7 mouse cellular contexts compared by ENCODE assay signal in the genomic region with DNA sequence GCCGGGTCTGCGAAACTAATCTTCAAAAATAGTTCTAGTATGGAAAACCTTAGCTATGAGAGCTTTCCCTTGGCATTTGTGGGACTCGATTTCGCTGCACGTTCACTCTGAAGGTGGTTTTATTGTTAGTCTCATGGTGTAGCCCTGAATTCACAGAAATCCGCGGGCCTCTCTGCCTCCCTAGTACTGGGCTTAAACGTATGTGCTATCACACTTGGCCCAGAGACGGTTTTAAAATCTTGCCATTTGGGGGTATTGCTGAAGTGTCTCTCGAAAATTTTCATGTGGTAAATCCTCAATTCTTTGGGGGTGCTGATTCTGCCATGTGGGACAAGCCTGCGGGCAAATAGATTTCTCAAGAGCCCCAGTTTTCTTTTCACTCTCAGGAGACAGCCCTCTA. TPM values are rescaled to one million over a fixed set of nuclear protein-coding genes. Genes with fewer than 3 reads are reported as not detected.
DNase-seq lines count a peak whose midpoint lies in the region; ATAC-seq and TF ChIP-seq lines count a peak whose summit lies in the region.

No protein-coding gene starts in this region.

- no peaks in the 10 kb centered on the region for H3K9me3 ChIP-seq in embryonic facial prominence, embryonic 11.5 days (replicated peaks; ENCODE audit: control insufficient read depth, low read length)
- H3K9me3 ChIP-seq in hindbrain, embryonic 14.5 days (ENCODE audit: control insufficient read depth, low read length): no peaks in the 10 kb centered on the region
- H3K9me3 ChIP-seq in midbrain, embryonic 14.5 days (ENCODE audit: control insufficient read depth, low read length): no peaks in the 10 kb centered on the region

- ATAC-seq in embryonic facial prominence, embryonic 11.5 days (replicated peaks; ENCODE audit: insufficient number of reproducible peaks, low FRiP score, low TSS enrichment, low read depth): no peak
- ATAC-seq in hindbrain, embryonic 14.5 days (ENCODE audit: low FRiP score): no peak; the same call in 1 of the 2 replicates
- no peak for ATAC-seq in midbrain, embryonic 14.5 days (ENCODE audit: low FRiP score, low TSS enrichment)

- peak overlapping the region; percentile 65 for H3K4me2 ChIP-seq in embryonic facial prominence, embryonic 11.5 days (ENCODE audit: low read depth, low read length)
- peak overlapping the region; percentile 86 for H3K4me2 ChIP-seq in hindbrain, embryonic 14.5 days (replicated peaks)
- peak overlapping the region; percentile 74 for H3K4me2 ChIP-seq in midbrain, embryonic 14.5 days (ENCODE audit: low read length)

- H3K36me3 ChIP-seq in embryonic facial prominence, embryonic 11.5 days (replicated peaks; ENCODE audit: control insufficient read depth, insufficient read depth, low read depth, low read length): no peaks in the 10 kb centered on the region
- no peaks in the 10 kb centered on the region for H3K36me3 ChIP-seq in hindbrain, embryonic 14.5 days (replicated peaks; ENCODE audit: control insufficient read depth, insufficient read depth)
- no peaks in the 10 kb centered on the region for H3K36me3 ChIP-seq in midbrain, embryonic 14.5 days (ENCODE audit: control insufficient read depth, insufficient read depth, low read length)

- no peak for DNase-seq in lung, adult 2 months
- no peak for DNase-seq in lung, postnatal 14 days
- peak; percentile 18 for DNase-seq in embryonic facial prominence, embryonic 11.5 days (ENCODE audit: low spot score)
- DNase-seq in hindbrain, embryonic 14.5 days (ENCODE audit: low spot score): peak; percentile 25
- peak; percentile 26 for DNase-seq in midbrain, embryonic 14.5 days
- DNase-seq in spleen, adult 18-20 months: no peak
- no peak for DNase-seq in spleen, postnatal 36 days (ENCODE audit: low spot score in 2 of 2)

- peak overlapping the region; percentile 90 for H3K9ac ChIP-seq in embryonic facial prominence, embryonic 11.5 days (replicated peaks; ENCODE audit: low read length)
- peak overlapping the region; percentile 78 for H3K9ac ChIP-seq in hindbrain, embryonic 14.5 days
- H3K9ac ChIP-seq in midbrain, embryonic 14.5 days (replicated peaks; ENCODE audit: low read length): peak overlapping the region; percentile 71

- H3K4me1 ChIP-seq in lung, adult 2 months (ENCODE audit: control insufficient read depth, insufficient read depth, low read length): 0 out of 2 replicates have a peak, but pooled peaks cover 2% of the 10 kb centered on the region
- H3K4me1 ChIP-seq in embryonic facial prominence, embryonic 11.5 days (ENCODE audit: control insufficient read depth, insufficient read depth, low read length): peaks cover 2% of the 10 kb centered on the region
- peaks cover 28% of the 10 kb centered on the region for H3K4me1 ChIP-seq in hindbrain, embryonic 14.5 days (replicated peaks; ENCODE audit: control insufficient read depth, insufficient read depth, low read length)
- H3K4me1 ChIP-seq in midbrain, embryonic 14.5 days (ENCODE audit: control insufficient read depth, insufficient read depth, low read length): peaks cover 20% of the 10 kb centered on the region

- H3K27me3 ChIP-seq in embryonic facial prominence, embryonic 11.5 days (ENCODE audit: control insufficient read depth, insufficient read depth, low read length): no peaks in the 10 kb centered on the region
- H3K27me3 ChIP-seq in hindbrain, embryonic 14.5 days (ENCODE audit: control insufficient read depth, insufficient read depth, low read length): no peaks in the 10 kb centered on the region
- no peaks in the 10 kb centered on the region for H3K27me3 ChIP-seq in midbrain, embryonic 14.5 days (ENCODE audit: control insufficient read depth, insufficient read depth, low read length)

- TF ChIP-seq CTCF in lung, adult 2 months (IDR thresholded peaks at IDR 0.05; ENCODE audit: insufficient read depth, low read length): no peak

- WGBS in lung, adult 2 months: 5% methylated on average over 11 of the region's 11 CpGs
- WGBS in embryonic facial prominence, embryonic 11.5 days: 5% methylated on average over 11 of the region's 11 CpGs
- WGBS in hindbrain, embryonic 14.5 days: 7% methylated on average over 11 of the region's 11 CpGs
- 3% methylated on average over 11 of the region's 11 CpGs for WGBS in midbrain, embryonic 14.5 days

- H3K27ac ChIP-seq in embryonic facial prominence, embryonic 11.5 days (replicated peaks; ENCODE audit: low read depth, low read length): no peak overlapping the region; the same call in 1 of the 2 replicates
- peak overlapping the region; percentile 64; the same call in 1 of the 2 replicates for H3K27ac ChIP-seq in hindbrain, embryonic 14.5 days
- H3K27ac ChIP-seq in midbrain, embryonic 14.5 days (replicated peaks; ENCODE audit: low read depth, low read length): no peak overlapping the region

- TF ChIP-seq POLR2A in lung, adult 2 months (IDR thresholded peaks at IDR 0.05; ENCODE audit: borderline replicate concordance, extremely low read depth, low read depth, low read length): no peak

- peak overlapping the region; percentile 66 for H3K4me3 ChIP-seq in lung, adult 2 months (replicated peaks; ENCODE audit: extremely low read depth, low read depth, low read length)
- peak overlapping the region; percentile 68 for H3K4me3 ChIP-seq in embryonic facial prominence, embryonic 11.5 days (ENCODE audit: low read depth, low read length)
- peak overlapping the region; percentile 83 for H3K4me3 ChIP-seq in hindbrain, embryonic 14.5 days (replicated peaks; ENCODE audit: low read length)
- H3K4me3 ChIP-seq in midbrain, embryonic 14.5 days (replicated peaks; ENCODE audit: low read depth, low read length): peak overlapping the region; percentile 65

RNA-seq across cellular contexts. Expression of gene Nphp1, which starts 0.4 kb away (rescaled TPM):
- polyA plus RNA-seq in lung, adult 2 months (2012; rRNA removed): 9.2 and 14.5 TPM in 2 replicates
- polyA plus RNA-seq in embryonic facial prominence, embryonic 11.5 days (2014; fragmentation: Nextera tagmentation; extraction: Ambion mirVana): 34.2 and 36.8 TPM in 2 replicates
- 14.9 and 15.0 TPM in 2 replicates for polyA plus RNA-seq in hindbrain, embryonic 14.5 days (2014; fragmentation: Nextera tagmentation; extraction: Ambion mirVana)
- 10.8 and 17.2 TPM in 2 replicates for polyA plus RNA-seq in midbrain, embryonic 14.5 days (2014; fragmentation: Nextera tagmentation; extraction: Ambion mirVana)

RNA-seq across cellular contexts. Expression of gene Mtln, which starts 3.1 kb away (rescaled TPM):
- 55.0 and 60.0 TPM in 2 replicates for polyA plus RNA-seq in lung, adult 2 months (2012; rRNA removed)
- polyA plus RNA-seq in embryonic facial prominence, embryonic 11.5 days (2014; fragmentation: Nextera tagmentation; extraction: Ambion mirVana): 23.0 and 24.0 TPM in 2 replicates
- polyA plus RNA-seq in hindbrain, embryonic 14.5 days (2014; fragmentation: Nextera tagmentation; extraction: Ambion mirVana): 46.4 and 50.9 TPM in 2 replicates
- polyA plus RNA-seq in midbrain, embryonic 14.5 days (2014; fragmentation: Nextera tagmentation; extraction: Ambion mirVana): 38.2 and 44.6 TPM in 2 replicates

RNA-seq across cellular contexts. Expression of gene Bub1, which starts 42.5 kb away (rescaled TPM):
- 0.52 and 1.1 TPM in 2 replicates for polyA plus RNA-seq in lung, adult 2 months (2012; rRNA removed)
- 31.1 and 37.9 TPM in 2 replicates for polyA plus RNA-seq in embryonic facial prominence, embryonic 11.5 days (2014; fragmentation: Nextera tagmentation; extraction: Ambion mirVana)
- 3.2 and 3.7 TPM in 2 replicates for polyA plus RNA-seq in hindbrain, embryonic 14.5 days (2014; fragmentation: Nextera tagmentation; extraction: Ambion mirVana)
- polyA plus RNA-seq in midbrain, embryonic 14.5 days (2014; fragmentation: Nextera tagmentation; extraction: Ambion mirVana): 3.0 and 5.0 TPM in 2 replicates

RNA-seq across cellular contexts. Expression of gene Acoxl, which starts 49.5 kb away (rescaled TPM):
- polyA plus RNA-seq in lung, adult 2 months (2012; rRNA removed): 40.9 and 52.4 TPM in 2 replicates
- polyA plus RNA-seq in embryonic facial prominence, embryonic 11.5 days (2014; fragmentation: Nextera tagmentation; extraction: Ambion mirVana): 0.31 and 0.39 TPM in 2 replicates
- polyA plus RNA-seq in hindbrain, embryonic 14.5 days (2014; fragmentation: Nextera tagmentation; extraction: Ambion mirVana): 0.16 TPM in 1 of 2 replicates, not detected in the other
- polyA plus RNA-seq in midbrain, embryonic 14.5 days (2014; fragmentation: Nextera tagmentation; extraction: Ambion mirVana): 0.13 and 0.24 TPM in 2 replicates

RNA-seq across cellular contexts. Expression of gene Mall, which starts 59.4 kb away (rescaled TPM):
- 11.4 and 28.6 TPM in 2 replicates for polyA plus RNA-seq in lung, adult 2 months (2012; rRNA removed)
- 1.1 and 1.4 TPM in 2 replicates for polyA plus RNA-seq in embryonic facial prominence, embryonic 11.5 days (2014; fragmentation: Nextera tagmentation; extraction: Ambion mirVana)
- 1.3 and 1.4 TPM in 2 replicates for polyA plus RNA-seq in hindbrain, embryonic 14.5 days (2014; fragmentation: Nextera tagmentation; extraction: Ambion mirVana)
- 0.74 and 0.95 TPM in 2 replicates for polyA plus RNA-seq in midbrain, embryonic 14.5 days (2014; fragmentation: Nextera tagmentation; extraction: Ambion mirVana)

Comparison
In these comparisons a context has a peak if more than half of its experiments do, and no peak if none do; other contexts are left out.
1. DNase-seq: peak in embryonic facial prominence, embryonic 11.5 days (single experiment), hindbrain, embryonic 14.5 days (single experiment) and midbrain, embryonic 14.5 days (single experiment); none in lung, adult 2 months (single experiment), lung, postnatal 14 days (single experiment), spleen, adult 18-20 months (0 of 2) and spleen, postnatal 36 days (0 of 2).
2. Peak in every context shown above with its lines, with median percentiles within 50 percentile points of each other: H3K4me3 ChIP-seq, H3K4me2 ChIP-seq and H3K9ac ChIP-seq.